Mouse (Mus musculus): Measurements from ENCODE around the gene Chst1. TPM values are rescaled to one million over a fixed set of nuclear protein-coding genes. Genes with fewer than 3 reads are reported as not detected.

Gene Chst1
- under 1 TPM in 1 of 2 experiments, not detected in 1; 0.27 TPM for polyA plus RNA-seq (2017; shearing (Covaris generic))

DNA sequence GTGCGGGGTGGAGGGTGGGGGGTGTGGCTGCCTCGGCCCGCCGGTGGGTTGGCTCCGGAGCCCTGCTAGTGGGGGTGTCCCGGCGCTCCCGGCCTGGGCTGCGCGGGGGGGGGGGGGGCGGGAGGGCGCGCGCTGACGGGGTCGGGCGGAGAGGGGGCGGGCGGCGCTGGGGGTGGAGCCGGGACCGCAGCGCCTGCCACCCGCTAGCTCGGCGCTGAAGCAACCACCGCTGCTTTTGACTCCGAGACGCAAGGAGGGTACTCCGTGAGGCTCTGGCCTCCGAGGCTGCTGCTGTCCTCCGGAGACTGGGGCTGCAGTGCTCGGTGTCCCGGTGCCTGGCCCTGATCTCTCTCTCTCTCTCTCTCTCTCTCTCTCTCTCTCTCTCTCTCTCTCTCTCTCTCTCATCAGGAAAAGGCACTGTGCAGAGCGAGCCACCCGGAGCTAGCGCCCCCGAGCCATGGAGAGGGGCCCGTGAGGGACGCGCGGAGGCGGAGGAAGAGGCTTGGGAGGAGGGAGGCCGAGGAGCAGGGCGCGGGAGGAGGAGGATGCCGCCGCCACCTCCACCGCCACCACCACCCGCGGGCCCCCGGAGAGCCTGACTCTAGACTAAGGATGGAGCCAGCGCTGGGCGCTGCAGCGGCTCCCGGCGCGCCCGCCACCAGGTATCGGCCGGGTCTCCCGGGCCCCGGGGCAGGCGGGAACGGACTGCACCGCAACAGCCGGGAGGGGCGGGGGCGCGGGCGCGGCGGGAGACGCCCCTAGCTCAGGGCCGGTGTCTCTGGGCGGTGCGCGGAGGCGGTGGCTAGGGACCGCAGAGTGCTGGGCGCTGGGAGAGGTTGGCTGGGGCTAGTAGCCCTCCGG lies at the start of gene Chst1:
Gene Chst1, plus strand, starts transcription at position 221 of the 861 bp plus-strand sequence.
- ATAC-seq = no peak

DNA sequence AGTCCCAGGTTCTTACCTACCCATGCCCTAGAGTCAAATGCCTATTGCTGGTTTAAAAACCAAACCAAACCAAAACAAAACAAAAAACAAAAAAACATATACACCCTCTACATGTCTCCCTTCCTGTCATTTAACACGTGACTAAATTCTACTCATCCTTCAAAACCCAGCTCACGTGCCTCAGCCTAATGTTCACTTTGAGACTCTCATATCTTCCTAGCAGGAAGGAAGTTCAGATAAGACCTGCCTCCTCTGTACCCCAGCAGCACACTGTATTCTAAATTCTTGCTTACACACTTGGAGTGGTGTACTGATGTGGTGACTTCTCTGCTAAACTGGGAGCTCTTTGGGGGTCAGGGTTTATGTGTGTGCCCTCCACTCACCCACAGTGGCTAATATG lies 49.5 kb upstream of the Chst1 start:
- no peak for ATAC-seq

DNA sequence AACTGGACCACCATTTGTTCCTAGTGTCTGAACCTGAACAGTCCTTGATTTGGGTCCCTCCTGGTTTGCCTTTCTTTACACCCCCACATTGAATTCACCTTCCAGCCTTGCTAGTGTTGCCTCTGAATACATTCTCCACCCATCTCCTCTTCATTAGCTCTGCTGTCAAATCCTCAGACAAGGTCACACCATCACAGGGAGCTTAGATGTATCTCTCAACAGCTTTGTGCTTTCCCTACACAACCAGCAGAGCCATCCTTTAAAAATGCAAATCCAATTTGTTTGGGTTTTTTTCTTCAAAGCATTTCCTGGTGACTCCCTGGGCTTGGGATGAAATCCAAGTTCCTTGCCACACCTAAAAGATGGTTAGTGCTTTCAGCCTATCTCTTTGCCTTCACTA lies 45.0 kb upstream of the Chst1 start:
- ATAC-seq = no peak

DNA sequence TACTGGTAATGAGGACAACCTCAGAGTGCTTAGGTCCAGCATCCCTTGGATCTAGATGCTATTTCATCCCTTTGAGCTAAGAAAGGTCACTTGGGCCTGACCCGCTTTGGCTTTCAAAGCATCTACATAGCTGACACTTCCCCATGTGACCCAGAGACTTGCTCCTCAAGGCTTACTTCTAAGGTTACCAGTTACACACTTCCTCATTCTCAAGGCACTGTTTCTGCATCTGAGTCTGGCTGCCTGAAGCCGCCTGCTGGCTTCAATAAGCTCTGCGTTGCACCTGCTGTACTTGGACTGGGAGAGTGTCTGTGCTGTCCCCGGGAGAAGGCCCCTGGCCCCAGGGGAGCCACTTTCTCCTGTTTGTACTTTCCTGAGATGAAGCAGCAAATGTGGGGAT lies 36.6 kb upstream of the Chst1 start:
- no peak for ATAC-seq

DNA sequence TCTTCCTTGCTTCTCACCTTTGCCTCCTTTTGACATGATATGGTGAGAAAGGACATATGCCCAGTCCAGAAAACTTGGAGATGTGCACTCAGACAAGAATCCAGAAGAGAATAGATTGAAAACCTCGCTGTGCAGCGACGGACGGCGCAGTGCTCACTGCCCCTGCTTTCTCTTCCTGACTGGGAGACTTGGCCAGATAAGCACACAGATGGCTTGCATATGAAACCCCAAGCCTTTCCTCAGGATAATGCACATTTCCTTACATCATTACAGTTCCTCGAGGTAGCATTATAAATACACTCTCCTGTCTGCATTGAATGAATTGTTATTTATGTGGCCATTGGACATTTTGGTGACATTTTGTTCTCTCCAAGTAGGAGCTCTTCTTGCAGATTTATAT lies 28.9 kb upstream of the Chst1 start:
- ATAC-seq = no peak

DNA sequence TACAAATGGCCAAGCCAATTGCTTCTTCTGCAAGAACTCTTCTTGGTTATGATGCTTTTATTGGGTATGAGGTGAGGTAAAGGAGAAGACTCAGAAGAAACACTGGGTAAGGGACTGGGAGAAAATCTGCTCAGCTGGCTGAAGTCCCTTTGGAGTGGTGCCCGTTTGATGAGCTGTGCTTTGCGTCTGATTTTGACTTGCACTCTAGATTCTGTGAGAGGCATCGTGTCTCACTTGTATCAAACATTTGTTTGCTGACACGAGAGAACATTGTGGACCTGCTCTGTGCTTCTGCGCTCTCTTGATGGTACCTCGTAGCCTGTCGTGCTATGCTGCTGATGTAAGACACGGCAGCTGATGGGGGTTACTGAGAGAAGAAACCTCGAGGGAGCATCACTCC lies 21.7 kb upstream of the Chst1 start:
- no peak for ATAC-seq

DNA sequence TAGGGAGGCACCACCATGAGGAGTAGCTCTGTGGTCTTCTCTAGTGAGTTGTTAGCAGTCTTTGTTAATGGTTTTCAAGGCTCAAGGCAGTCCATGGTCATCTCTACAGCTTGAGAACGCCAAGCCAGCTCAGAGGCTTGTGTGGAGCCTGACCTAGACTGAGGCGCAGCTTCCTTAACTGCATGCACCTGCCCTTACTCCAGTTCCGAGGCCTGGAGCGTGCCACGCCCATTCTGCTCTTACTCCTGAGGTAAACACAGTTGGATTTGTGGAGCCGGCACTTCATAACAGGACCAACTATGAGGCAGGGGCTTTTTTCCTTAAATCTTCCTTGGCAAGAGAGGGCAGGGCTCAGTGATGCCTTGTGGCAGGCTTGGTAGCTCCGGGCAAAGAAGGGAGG lies 18.2 kb upstream of the Chst1 start:
- ATAC-seq = no peak

DNA sequence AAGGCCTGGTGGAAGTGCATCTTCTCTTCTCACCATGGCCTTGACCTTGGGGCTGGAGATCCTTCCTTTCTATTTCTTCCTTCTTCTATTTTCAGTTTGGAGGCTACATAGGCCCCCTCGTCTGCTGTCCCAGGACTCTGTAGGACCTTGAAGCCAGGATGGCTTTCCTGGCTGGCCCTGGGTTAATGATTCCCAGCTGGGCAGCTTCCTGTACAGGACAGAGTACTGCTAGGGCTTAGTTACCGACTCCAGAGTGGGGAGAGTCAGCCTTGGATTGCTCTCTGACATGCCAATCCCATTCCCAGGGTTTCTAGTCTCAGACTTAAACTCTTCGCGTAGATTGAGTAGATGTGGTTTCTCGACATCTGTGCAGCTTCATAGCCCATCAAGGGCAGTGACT lies 16.9 kb upstream of the Chst1 start:
- ATAC-seq = no peak

DNA sequence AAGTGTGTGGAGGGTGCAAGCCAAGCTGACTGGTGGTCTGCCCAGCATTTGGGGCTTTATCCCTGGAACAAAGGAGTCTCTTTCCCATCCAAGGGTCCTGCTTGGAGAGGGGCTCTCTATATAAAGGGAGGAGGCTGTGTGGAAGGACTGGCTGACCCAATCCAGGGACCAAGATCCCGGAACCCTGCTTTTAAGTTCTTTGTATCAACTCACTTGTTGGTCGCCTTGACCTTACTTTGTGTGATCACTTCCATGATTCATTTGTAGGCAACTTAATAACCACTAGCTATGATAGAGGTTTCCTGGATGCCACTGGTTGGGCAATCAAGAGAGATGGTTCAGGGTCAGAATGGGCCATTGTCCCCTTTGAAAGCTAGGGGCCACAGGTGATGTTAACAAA lies 11.7 kb upstream of the Chst1 start:
- ATAC-seq = no peak

DNA sequence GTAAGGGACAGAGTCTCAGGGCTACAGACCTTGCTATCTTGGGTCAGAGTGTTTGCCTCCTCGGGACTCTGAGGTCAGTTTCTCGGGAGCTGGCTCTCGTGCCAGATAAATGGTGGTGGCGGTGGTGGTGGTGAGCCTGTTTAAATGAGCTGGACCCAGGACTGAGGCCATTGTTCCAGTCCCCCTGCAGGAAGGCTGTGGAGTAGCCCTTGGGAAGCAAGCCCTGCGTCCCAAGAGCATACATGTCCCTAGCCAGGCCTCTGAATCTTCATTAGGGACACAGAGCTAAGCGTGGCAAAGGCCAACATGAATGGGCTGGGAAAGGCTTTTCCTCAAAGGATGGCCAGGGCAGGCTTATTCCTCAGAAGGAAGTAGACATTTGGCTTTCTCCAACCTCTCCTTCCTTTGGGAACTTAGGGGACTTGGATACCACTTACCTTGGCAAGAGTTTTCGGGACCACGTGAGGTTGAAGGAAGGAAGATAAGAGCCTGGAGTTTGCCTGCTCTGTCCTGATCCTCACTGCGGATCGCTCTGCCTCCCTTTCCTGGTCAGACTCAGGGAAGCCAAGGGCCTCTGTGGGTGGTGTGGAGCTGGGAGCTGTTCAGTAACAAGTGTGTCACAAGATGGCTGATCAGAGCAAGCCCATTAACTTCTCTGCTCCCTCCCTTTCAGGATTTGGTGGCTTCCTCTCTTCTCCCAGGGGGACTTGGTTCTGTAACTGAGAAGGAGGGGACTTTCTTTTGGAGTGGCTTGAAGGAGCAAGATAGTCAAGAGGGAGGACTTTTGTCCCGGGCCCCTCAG lies 4.4 kb upstream of the Chst1 start:
- ATAC-seq = no peak

DNA sequence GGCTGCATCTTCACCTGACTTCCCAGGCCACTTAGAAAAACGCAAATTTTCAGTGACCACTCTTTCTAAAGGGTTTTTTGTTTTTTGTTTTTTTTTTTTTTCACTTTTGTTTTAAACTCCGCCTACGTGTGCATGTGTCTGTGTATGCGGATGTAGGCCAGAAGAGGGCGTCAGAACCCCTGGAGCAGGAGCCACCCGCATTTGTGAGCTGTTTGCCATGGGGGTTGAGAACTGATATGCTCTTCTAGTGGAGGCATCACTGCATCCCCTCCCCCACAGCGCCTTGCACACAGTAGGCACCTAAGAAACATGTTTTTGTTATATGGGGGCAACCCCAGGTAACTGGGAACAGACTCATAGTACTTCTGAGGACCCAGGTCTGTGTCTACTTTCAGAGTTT lies 2.2 kb upstream of the Chst1 start:
- no peak for ATAC-seq

DNA sequence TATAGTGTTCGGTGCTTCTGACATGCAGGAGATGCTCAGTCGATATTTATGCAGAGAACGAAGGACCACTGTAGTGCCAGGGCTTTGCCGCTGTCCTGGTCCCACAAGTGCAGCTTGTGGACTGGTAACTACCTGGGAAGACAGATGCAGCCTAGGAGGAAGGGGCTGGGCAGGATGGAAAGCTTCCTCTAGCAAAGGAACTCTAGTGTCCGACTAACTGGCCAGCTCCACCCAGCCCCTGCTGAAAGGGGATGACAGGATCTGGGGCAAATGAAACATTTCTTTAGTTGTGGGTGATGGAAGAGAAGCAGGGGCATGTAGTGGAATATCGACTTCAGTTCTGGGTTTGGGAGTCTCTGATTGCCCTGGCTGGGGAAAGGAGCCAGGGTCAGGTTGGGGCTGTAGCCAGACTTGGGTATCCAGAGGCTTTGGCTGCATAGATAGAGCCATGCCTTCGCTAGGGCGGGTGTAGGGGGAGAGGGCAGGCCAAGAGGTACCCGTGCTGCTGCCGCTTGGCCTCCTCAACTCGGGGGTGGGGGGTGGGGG lies 493 bp upstream of the Chst1 start:
- ATAC-seq = no peak

DNA sequence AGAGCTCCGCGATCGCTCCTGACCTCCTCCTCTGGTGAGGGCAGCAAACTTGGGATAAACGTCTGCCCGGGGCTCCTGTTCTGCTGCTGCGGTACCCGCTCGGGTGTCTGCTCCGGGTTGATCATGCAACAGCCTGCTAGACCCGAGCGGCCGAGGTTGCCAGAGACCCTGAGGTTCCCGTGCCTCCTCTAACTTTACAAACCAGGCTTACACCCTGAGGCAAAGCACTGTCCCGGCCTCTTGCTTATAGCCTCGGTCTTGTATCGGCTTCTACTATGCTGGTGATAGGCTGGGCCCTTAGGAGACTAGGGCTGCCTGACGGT lies 802 bp downstream of the Chst1 start:
- no peak for ATAC-seq

DNA sequence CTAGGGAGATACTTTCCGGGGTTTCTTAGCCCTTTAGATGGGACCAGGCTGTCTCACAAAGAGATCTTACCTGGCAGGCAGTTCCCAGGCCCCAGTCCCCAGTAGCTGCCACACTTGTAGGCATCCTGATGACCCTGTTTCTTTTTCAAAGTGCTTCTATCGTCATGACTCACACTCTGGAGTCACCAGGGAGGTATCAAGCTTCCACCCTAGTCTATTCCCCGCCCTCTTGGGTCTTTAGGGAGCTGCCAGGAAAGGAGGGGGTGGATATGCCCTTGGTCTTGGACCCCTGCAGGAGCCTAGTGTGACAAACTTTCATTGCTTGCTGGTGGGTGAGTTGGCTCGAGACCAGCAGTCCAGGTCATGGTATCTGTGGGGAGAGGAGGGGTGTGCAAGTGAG lies 1.7 kb downstream of the Chst1 start:
- ATAC-seq = no peak

DNA sequence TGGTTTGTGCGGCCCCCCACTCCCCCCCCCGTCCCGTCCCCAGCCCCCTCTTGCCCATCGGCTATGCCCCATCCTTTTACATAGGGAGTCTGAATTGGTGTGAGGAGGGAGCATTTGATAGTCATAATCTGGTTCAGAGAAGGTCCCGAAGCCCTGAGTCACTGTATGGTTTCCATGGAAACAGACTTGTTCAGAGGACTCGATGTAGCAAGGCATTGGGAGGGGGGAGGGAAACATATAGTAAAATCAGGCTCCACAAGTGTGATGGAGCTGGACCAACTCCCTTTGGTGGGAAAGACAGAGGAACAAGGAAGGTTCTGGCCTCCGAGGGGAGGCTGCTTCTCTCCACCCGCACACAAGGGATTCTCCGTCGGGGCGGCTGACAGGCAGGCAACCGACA lies 2.6 kb downstream of the Chst1 start:
- no peak for ATAC-seq

DNA sequence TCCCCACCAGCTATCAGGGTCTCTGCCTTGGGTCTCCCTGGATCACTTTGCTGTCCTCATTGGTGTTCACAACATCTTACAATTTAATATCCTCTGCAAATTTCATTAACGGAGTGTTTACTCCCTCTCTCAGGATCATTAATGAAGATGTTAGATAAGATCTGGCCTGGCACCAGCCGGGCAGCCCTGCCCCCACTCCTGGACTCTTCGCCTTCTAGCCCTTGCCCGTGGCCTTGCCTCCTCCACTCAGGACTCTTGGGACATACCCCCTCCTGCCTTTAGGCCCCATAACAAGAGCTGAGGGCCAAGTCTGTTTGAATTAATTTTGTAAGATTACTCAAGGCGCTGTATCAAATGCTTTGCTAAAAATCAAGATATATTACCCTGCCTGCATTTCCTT lies 4.1 kb downstream of the Chst1 start:
- ATAC-seq = no peak

DNA sequence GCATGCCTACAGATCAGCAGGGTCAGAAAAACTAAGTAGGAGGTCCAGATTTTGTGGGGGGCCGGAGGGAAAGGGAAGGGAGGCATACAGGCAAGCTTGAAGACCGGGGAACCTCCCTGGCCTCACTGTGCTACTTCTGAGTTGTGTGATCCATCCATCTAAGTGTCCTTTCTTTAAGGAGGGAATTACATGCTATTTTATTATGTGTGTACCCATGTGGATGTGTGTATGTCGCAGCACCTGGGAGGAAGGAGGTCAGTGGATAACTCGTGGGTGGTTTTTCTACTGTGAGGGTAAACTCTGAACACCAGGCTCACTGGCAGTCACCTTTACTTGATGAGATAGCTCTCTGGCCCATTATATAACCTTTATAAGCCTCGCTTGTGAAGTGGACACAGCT lies 5.1 kb downstream of the Chst1 start:
- ATAC-seq = no peak

DNA sequence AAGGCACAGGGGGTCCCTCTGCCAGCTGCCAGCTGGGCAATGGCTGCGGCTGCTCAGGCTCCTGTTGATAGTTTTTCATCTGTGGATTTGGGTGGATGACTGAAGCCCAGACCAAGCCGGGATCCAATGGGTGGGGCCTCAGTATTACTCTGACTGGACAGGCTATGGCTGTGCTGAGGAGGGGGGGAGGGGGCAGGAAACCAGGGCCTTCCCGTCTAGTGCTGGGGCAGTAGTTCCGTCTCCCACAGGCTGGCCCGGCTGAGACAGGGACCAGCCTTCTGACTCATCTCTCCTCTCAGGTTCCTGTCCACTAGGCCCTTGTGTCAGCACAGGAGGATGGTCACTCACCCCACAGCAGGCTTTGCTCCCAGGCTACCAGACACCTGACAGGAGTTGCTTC lies 6.5 kb downstream of the Chst1 start:
- ATAC-seq = no peak

DNA sequence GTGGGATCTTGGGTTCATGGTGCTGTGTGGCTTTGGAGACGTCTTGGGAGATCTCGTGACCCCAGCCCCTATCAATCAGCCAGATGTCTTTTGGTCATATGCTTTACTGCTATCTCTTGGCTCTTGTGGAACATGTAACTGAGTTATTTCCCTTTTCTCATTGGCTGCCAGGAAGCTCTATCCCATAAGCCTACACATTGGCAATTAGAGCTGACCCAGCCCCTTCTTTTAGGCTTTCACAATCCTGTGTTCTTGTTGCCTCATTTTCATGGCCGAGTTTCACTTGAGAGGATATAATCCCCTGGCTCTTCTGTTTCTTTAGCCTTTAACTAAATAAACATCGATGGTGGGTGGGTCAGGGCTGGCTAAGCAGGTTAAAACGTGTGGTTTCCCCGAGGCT lies 7.6 kb downstream of the Chst1 start:
- ATAC-seq = no peak

DNA sequence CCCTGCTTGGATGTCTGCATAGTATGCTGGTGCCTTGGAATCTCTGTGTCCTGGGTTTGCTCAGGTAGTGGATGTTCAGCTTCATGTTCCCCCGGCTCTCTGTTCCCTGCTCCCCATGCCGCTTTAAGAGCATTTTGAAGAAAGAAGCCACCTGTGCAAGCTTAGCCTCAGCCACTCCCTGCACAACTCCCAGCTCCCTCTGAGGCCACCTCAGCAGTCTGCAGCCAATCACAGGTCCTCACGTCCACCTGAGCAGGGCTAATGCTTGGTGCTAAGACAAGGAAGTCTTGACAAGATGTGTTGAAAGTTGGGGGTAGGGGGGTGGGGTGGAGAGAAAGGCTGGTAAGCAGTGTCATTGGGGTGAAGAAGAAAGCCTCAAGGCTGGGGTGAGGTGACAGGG lies 8.1 kb downstream of the Chst1 start:
- no peak for ATAC-seq

DNA sequence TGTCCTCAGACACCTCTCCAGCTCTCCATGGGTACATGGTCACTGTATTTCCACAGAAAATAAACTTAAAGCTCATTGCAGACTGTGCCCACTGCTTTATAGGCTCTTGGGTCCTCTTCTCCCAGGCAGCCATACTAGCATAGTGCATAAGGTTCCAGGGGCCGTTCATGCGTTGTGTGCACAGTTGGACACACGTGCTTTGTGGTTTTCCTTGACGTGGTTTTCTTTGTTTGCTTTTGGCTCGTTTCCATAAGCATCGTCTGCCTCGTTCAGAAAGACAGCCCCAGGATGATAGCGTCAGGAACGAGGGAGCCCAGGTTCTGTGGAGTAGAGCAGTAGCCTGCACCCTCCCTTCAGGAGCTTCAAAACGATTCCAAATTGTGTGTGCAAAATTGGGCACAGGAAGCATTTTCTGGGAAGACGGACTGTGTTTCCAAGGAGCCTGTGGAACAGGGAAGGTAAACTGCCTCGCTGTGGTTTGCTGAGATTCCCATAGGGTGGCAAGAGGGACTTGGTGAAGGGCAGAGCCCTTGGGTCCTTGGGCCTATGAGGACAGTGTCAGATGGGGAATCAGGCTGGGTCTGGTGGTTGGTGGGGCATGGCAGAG lies 8.6 kb downstream of the Chst1 start:
- ATAC-seq = no peak

DNA sequence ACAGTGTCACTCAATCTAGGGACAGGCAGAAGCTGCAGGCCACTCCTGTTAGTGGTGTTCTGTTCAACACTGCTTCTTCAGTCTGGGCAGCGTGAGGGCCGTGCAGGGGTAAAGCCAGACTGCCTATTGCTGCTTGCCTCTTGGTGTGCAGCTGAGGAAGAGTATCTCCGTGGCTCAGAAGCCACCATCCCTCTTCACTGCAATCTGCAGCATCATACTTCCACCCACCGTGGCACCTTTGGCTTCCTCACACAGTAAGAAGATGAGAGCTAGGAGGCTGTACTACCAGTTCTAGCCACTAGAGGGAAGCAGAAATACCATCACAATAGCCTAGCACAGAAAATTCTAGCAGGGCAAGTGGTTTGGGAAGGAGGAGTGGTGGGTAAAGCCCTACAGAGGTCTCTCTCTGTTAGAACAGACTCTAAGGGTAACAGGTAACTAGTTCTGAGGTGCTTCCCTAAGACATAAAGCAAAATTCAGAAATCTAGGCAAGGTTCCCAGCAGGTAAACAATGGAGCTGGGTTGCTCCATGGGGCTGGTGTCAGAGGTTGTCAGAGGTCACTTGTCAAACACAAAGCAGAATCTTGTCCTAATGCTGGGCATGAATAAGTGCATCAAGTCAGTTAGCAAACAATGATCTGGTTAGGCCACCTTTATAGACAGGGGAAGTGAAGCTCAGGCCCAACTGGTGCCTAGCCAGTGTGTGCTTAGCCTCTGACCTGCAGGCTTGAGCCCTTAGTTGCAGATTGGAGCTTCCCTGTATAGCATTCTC lies 9.5 kb downstream of the Chst1 start:
- no peak for ATAC-seq
